Mouse (Mus musculus): Measurements from ENCODE around the gene Tbrg4.

Tbrg4 gene

GRCm38 (mm10) chr11:6623704-6624103 lies 2.2 kb downstream of the Tbrg4 start:
- no peak for DNase-seq (ENCODE audit: low spot score)

GRCm38 (mm10) chr11:6615250-6616205 lies 10.3 kb downstream of the Tbrg4 start:
- no peak for DNase-seq (ENCODE audit: low spot score)

- peak; percentile 84 for DNase-seq (ENCODE audit: low spot score)
These were observed 20.1 kb downstream of the Tbrg4 start, which contains the start of gene Nacad for GRCm38 (mm10) chr11:6605491-6606399. Gene Nacad, minus strand, starts transcription at chr11:6606053.

- DNase-seq (ENCODE audit: low spot score): no peak
These were observed 20.8 kb downstream of the Tbrg4 start for GRCm38 (mm10) chr11:6605021-6605481.

- DNase-seq (ENCODE audit: low spot score): no peak
These were observed 21.3 kb downstream of the Tbrg4 start for GRCm38 (mm10) chr11:6604604-6604936.

- no peak for DNase-seq (ENCODE audit: low spot score)
These were observed 21.8 kb downstream of the Tbrg4 start for GRCm38 (mm10) chr11:6603887-6604603.

- no peak for DNase-seq (ENCODE audit: low spot score)
These were observed 22.6 kb downstream of the Tbrg4 start for GRCm38 (mm10) chr11:6603224-6603623.

- no peak for DNase-seq (ENCODE audit: low spot score)
These were observed 23.2 kb downstream of the Tbrg4 start for GRCm38 (mm10) chr11:6602662-6603061.

- no peak for DNase-seq (ENCODE audit: low spot score)
These were observed 24.0 kb downstream of the Tbrg4 start for GRCm38 (mm10) chr11:6601649-6602480.

- no peak for DNase-seq (ENCODE audit: low spot score)
These were observed 25.5 kb downstream of the Tbrg4 start for GRCm38 (mm10) chr11:6600284-6600944.

GRCm38 (mm10) chr11:6599831-6600230 lies 26.0 kb downstream of the Tbrg4 start:
- DNase-seq (ENCODE audit: low spot score): no peak

GRCm38 (mm10) chr11:6599011-6599681 lies 26.7 kb downstream of the Tbrg4 start:
- DNase-seq (ENCODE audit: low spot score): no peak

GRCm38 (mm10) chr11:6598191-6598889 lies 27.5 kb downstream of the Tbrg4 start:
- no peak for DNase-seq (ENCODE audit: low spot score)

GRCm38 (mm10) chr11:6597523-6597922 lies 28.3 kb downstream of the Tbrg4 start:
- DNase-seq (ENCODE audit: low spot score): no peak

GRCm38 (mm10) chr11:6596616-6597015 lies 29.3 kb downstream of the Tbrg4 start:
- DNase-seq (ENCODE audit: low spot score): no peak

- DNase-seq (ENCODE audit: low spot score): no peak
These were observed 29.7 kb downstream of the Tbrg4 start for GRCm38 (mm10) chr11:6596205-6596604.

GRCm38 (mm10) chr11:6595339-6595738 lies 30.5 kb downstream of the Tbrg4 start:
- no peak for DNase-seq (ENCODE audit: low spot score)

GRCm38 (mm10) chr11:6594845-6595244 lies 31.0 kb downstream of the Tbrg4 start:
- DNase-seq (ENCODE audit: low spot score): no peak

GRCm38 (mm10) chr11:6593406-6593805 lies 32.5 kb downstream of the Tbrg4 start:
- DNase-seq (ENCODE audit: low spot score): no peak

All from left cerebral cortex, adult 11 months (tissue).